Mouse (Mus musculus): ENCODE data around the gene Arvcf. TPM values are rescaled to one million over a fixed set of nuclear protein-coding genes. Genes with fewer than 3 reads are reported as not detected.

The Arvcf gene
- polyA plus RNA-seq, 1 experiment from 2014 or later = 46.8 TPM

DNA sequence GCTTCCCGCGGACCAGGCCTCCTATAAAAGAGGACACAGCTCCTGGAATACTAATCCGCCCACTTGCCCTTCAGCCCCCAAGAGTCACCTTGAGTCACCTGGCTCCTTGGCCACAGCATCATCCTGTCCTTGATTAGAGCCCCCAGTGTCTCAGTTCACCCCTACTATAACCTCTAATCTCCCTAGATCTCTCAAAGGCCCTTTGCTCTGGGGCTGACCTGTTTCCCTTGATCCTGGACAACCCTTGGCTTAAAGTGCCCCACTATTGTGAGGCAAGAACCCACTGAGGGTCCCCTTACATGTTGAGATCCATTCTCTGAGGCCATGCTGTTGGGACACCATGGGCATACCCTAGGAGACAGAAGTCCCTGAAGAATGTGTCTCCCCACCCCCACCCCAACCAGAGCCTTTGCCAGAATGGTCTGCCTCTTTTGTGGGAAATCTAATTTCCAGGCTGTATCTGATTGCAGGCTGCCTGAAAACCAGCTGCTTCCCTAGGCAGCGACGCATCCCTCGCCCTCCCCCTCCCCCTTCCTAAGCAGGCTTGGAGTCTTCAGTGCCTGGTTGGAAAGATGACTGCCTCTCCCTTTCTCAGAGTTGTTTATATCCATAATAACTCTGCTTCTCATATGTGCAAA, 33.8 kb downstream of the Arvcf start:
- H3K36me3 ChIP-seq (ENCODE audit: control insufficient read depth, insufficient read depth, low read length) = no peaks in the 10 kb centered on the region
- WGBS = 41% methylated on average over 6 of the region's 6 CpGs
- H3K9ac ChIP-seq (ENCODE audit: low read length) = 0 out of 2 replicates have a peak overlapping the region, but pooled peaks have one; percentile 2
- no peak overlapping the region for H3K4me3 ChIP-seq (ENCODE audit: low read depth, low read length)
- H3K27ac ChIP-seq (ENCODE audit: low read depth, low read length) = peak overlapping the region; percentile 70
- ATAC-seq (peak; percentile 58), DNase-seq (ENCODE audit: low spot score) (peak; percentile 88)
- no peaks in the 10 kb centered on the region for H3K9me3 ChIP-seq (replicated peaks; ENCODE audit: control insufficient read depth, low read length)
- no peak overlapping the region for H3K4me2 ChIP-seq (ENCODE audit: low read length)
- no peaks in the 10 kb centered on the region for H3K27me3 ChIP-seq (replicated peaks; ENCODE audit: control insufficient read depth, insufficient read depth, low read length)
- peaks cover 55% of the 10 kb centered on the region for H3K4me1 ChIP-seq (ENCODE audit: control insufficient read depth, insufficient read depth, low read length)

DNA sequence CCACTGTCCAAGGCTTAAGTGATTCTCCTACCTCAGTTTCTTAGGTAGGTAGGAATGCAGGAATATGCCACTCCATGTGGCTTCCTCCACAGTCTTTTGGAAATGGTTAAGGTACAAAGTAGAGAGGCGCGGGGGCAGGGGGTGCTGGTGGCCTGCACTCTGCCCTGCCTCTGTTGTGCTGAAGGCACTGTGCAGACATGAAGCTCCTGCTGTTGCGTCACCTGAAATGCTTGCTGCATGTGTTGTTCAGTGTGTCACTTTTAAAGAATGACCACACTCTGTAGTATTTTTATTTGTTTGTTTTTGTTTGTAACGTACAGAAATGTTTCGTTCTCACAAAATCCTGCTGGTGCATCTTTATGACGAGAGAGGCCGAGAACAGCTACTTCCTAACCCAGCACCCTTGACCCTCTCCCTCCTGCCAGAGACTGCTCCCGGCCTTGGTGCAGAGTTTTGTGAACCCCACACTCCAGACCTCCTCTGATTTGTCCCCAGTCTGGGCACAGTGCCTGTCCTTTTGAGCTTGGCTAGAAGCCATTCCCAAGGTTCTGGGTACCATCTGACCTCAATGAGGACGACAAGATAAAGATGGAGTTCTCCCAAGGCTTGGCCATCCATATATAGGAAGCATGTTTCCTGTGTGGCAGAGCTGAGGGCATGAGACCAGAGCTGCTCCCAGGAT, 35.2 kb downstream of the Arvcf start:
- 75% methylated on average over 9 of the region's 9 CpGs for WGBS
- 0 out of 2 replicates have a peak overlapping the region, but pooled peaks have one; percentile 24 for H3K27ac ChIP-seq (ENCODE audit: low read depth, low read length)

DNA sequence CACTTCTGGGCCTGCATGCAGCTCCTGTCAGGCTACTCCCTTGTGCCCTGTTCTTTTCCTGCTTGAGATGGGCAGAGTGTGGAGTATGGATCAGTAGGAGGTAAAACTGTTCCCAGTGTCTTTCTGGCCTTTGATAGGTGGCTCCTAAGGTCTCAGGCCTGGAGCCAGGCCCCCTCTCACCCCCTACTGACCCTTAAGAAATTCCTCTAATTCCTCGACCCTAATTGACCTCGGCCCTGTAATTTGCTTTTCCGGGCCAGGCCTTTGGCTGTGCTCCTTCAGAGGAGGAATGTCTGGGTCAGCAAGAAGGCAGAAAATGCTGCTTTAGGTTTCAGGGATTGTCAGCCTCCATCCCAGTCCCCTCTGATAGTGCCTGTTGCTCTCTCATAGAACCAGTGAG, 35.8 kb downstream of the Arvcf start:
- H3K4me1 ChIP-seq (ENCODE audit: control insufficient read depth, insufficient read depth, low read length) = peaks cover 60% of the 10 kb centered on the region
- no peak for DNase-seq (ENCODE audit: low spot score)
- ATAC-seq = no peak
- H3K27ac ChIP-seq (ENCODE audit: low read depth, low read length) = peak overlapping the region; percentile 44; the same call in 1 of the 2 replicates
- H3K4me2 ChIP-seq (ENCODE audit: low read length) = no peak overlapping the region
- no peaks in the 10 kb centered on the region for H3K9me3 ChIP-seq (replicated peaks; ENCODE audit: control insufficient read depth, low read length)
- 14% methylated on average over 3 of the region's 3 CpGs for WGBS
- H3K9ac ChIP-seq (ENCODE audit: low read length) = no peak overlapping the region
- H3K4me3 ChIP-seq (ENCODE audit: low read depth, low read length) = no peak overlapping the region
- no peaks in the 10 kb centered on the region for H3K27me3 ChIP-seq (replicated peaks; ENCODE audit: control insufficient read depth, insufficient read depth, low read length)
- no peaks in the 10 kb centered on the region for H3K36me3 ChIP-seq (ENCODE audit: control insufficient read depth, insufficient read depth, low read length)

More for the DNA sequence above, 35.2 kb downstream of the Arvcf start:
- H3K9ac ChIP-seq (ENCODE audit: low read length) = no peak overlapping the region
- no peaks in the 10 kb centered on the region for H3K27me3 ChIP-seq (replicated peaks; ENCODE audit: control insufficient read depth, insufficient read depth, low read length)
- H3K36me3 ChIP-seq (ENCODE audit: control insufficient read depth, insufficient read depth, low read length) = no peaks in the 10 kb centered on the region
- H3K4me1 ChIP-seq (ENCODE audit: control insufficient read depth, insufficient read depth, low read length) = peaks cover 57% of the 10 kb centered on the region
- no peak overlapping the region for H3K4me2 ChIP-seq (ENCODE audit: low read length)
- H3K9me3 ChIP-seq (replicated peaks; ENCODE audit: control insufficient read depth, low read length) = no peaks in the 10 kb centered on the region
- ATAC-seq (no peak), DNase-seq (ENCODE audit: low spot score) (no peak)
- H3K4me3 ChIP-seq (ENCODE audit: low read depth, low read length) = no peak overlapping the region

DNA sequence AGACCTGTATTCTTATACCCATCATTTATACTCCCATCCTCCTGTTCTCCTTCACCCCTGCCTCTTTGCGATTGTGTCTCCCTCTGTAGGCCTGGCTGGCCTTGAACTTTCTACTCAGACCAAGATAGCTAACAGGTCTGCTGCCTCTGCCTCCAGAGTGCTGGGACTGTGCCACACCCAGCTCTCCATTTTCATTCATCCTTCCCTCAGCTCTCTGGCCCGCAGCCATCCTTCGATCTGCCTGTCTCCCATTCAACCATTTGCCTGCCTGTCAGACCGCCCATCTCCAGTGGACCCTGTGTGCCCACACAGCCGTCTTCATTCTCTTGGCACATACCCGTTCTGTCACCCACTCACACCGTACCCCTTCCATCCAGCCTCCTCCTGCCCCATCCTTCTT, 36.2 kb downstream of the Arvcf start:
- Histone ChIP-seq H3K27ac (ENCODE audit: low read depth, low read length) (peak overlapping the region; percentile 44; the same call in 1 of the 2 replicates), H3K27me3 (replicated peaks; ENCODE audit: control insufficient read depth, insufficient read depth, low read length) (no peaks in the 10 kb centered on the region)
- 38% methylated on average over 7 of the region's 7 CpGs for WGBS

DNA sequence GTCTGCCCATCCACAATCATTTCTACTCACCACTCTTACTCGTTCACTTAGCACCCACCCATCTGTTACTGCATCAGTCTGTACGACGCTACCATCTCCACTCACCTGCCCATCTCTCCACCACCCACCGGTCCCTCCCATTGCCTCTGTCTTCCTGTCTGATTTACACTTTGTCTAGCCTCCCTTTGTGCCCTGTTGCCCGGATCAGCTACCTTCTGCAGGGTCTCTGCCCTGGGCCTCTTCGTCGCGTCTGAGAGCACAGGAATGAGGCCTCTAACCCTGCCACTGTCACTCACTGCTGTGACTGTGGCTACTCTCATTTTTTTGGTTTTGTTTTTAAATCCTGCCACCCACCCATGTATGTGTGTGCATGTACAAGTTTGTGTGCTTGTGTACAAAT, 36.7 kb downstream of the Arvcf start:
- DNase-seq (ENCODE audit: low spot score) (no peak), ATAC-seq (no peak)
- H3K36me3 ChIP-seq (ENCODE audit: control insufficient read depth, insufficient read depth, low read length) = no peaks in the 10 kb centered on the region
- H3K4me3 ChIP-seq (ENCODE audit: low read depth, low read length) = no peak overlapping the region
- WGBS = 64% methylated on average over 8 of the region's 8 CpGs
- H3K9me3 ChIP-seq (replicated peaks; ENCODE audit: control insufficient read depth, low read length) = no peaks in the 10 kb centered on the region
- H3K27ac ChIP-seq (ENCODE audit: low read depth, low read length) = peak overlapping the region; percentile 44; the same call in 1 of the 2 replicates
- no peak overlapping the region for H3K9ac ChIP-seq (ENCODE audit: low read length)
- no peaks in the 10 kb centered on the region for H3K27me3 ChIP-seq (replicated peaks; ENCODE audit: control insufficient read depth, insufficient read depth, low read length)
- peaks cover 54% of the 10 kb centered on the region for H3K4me1 ChIP-seq (ENCODE audit: control insufficient read depth, insufficient read depth, low read length)
- H3K4me2 ChIP-seq (ENCODE audit: low read length) = no peak overlapping the region

More for the DNA sequence above, 36.2 kb downstream of the Arvcf start:
- Histone ChIP-seq H3K36me3 (ENCODE audit: control insufficient read depth, insufficient read depth, low read length) (no peaks in the 10 kb centered on the region), H3K4me1 (ENCODE audit: control insufficient read depth, insufficient read depth, low read length) (peaks cover 58% of the 10 kb centered on the region), H3K9me3 (replicated peaks; ENCODE audit: control insufficient read depth, low read length) (no peaks in the 10 kb centered on the region), H3K4me3 (ENCODE audit: low read depth, low read length) (no peak overlapping the region), H3K4me2 (ENCODE audit: low read length) (no peak overlapping the region), H3K9ac (ENCODE audit: low read length) (no peak overlapping the region)
- DNase-seq (ENCODE audit: low spot score) = no peak
- no peak for ATAC-seq

DNA sequence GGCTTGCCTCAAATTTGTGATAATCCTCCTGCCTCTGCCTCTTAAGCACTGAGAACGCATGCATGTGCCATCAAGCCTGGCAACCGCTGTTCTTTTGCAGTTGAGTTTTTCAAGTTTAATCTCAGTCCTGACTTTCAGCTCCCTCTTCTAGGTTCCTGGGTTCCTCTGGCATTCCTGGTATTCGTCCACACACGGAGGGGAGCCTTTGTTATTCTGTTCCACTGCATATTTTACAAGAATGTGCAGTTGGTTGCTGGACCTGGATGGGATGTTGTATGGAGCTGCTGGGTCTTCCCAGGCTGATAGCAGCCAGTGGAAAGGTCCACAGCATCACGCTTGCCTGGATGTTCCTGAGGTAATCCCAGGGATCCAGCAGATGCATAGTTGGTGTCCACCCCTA, 37.4 kb downstream of the Arvcf start:
- H3K27ac ChIP-seq (ENCODE audit: low read depth, low read length) = no peak overlapping the region
- ATAC-seq (no peak), DNase-seq (ENCODE audit: low spot score) (no peak)
- no peaks in the 10 kb centered on the region for H3K36me3 ChIP-seq (ENCODE audit: control insufficient read depth, insufficient read depth, low read length)
- H3K9ac ChIP-seq (ENCODE audit: low read length) = no peak overlapping the region
- H3K4me2 ChIP-seq (ENCODE audit: low read length) = no peak overlapping the region
- H3K4me3 ChIP-seq (ENCODE audit: low read depth, low read length) = no peak overlapping the region
- no peaks in the 10 kb centered on the region for H3K27me3 ChIP-seq (replicated peaks; ENCODE audit: control insufficient read depth, insufficient read depth, low read length)
- H3K9me3 ChIP-seq (replicated peaks; ENCODE audit: control insufficient read depth, low read length) = no peaks in the 10 kb centered on the region
- 73% methylated on average over 5 of the region's 5 CpGs for WGBS
- peaks cover 47% of the 10 kb centered on the region for H3K4me1 ChIP-seq (ENCODE audit: control insufficient read depth, insufficient read depth, low read length)

DNA sequence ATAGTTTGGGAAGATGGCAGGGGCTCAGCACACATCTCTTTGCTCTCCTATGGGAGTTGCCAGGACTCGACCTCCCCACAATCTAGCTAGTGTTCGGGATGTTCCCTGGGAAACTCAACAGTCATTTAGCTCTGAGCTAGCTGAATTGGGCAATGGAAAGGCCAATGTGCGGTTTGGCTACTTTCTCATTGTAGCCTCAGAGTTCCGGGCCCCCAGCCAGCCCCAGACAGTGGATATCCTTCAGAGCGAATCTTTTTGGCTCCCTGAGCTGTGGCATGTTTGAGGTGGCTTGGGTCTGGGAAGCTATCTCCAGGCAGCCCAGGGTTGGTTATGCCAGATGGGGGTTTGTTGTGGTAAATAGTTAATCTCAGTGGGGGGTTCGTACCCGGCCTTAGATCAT, 38.5 kb downstream of the Arvcf start:
- Histone ChIP-seq H3K9ac (ENCODE audit: low read length) (no peak overlapping the region), H3K27me3 (replicated peaks; ENCODE audit: control insufficient read depth, insufficient read depth, low read length) (no peaks in the 10 kb centered on the region), H3K4me3 (ENCODE audit: low read depth, low read length) (no peak overlapping the region), H3K9me3 (replicated peaks; ENCODE audit: control insufficient read depth, low read length) (no peaks in the 10 kb centered on the region), H3K27ac (ENCODE audit: low read depth, low read length) (no peak overlapping the region), H3K36me3 (ENCODE audit: control insufficient read depth, insufficient read depth, low read length) (no peaks in the 10 kb centered on the region), H3K4me2 (ENCODE audit: low read length) (no peak overlapping the region), H3K4me1 (ENCODE audit: control insufficient read depth, insufficient read depth, low read length) (peaks cover 37% of the 10 kb centered on the region)
- ATAC-seq (no peak), DNase-seq (ENCODE audit: low spot score) (peak; percentile 31)
- 65% methylated on average over 7 of the region's 7 CpGs for WGBS

DNA sequence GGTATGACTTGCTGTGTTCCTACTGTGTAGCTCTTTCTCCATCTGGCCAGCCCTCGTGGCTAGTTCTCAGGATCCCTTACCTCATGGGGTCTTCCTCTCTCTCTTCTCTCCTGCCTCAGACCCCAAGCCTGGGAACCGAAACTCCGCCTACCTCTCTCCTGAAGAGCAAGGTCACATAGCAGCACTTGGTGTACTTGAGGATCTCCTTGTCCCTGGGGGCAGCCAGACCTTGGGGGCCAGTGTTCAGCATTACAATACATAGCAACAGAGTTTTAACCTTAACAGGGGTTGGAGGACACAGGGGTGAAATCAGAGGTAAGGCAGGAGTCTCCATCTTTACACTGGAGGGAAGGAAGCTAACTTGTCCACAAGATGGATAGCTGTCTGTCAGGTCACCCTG, 39.0 kb downstream of the Arvcf start:
- H3K4me3 ChIP-seq (ENCODE audit: low read depth, low read length) = no peak overlapping the region
- WGBS = 52% methylated on average over 3 of the region's 3 CpGs
- ATAC-seq = no peak
- DNase-seq (ENCODE audit: low spot score) = no peak
- H3K27me3 ChIP-seq (replicated peaks; ENCODE audit: control insufficient read depth, insufficient read depth, low read length) = no peaks in the 10 kb centered on the region
- no peaks in the 10 kb centered on the region for H3K36me3 ChIP-seq (ENCODE audit: control insufficient read depth, insufficient read depth, low read length)
- no peak overlapping the region for H3K4me2 ChIP-seq (ENCODE audit: low read length)
- peaks cover 33% of the 10 kb centered on the region for H3K4me1 ChIP-seq (ENCODE audit: control insufficient read depth, insufficient read depth, low read length)
- no peak overlapping the region for H3K27ac ChIP-seq (ENCODE audit: low read depth, low read length)
- no peak overlapping the region for H3K9ac ChIP-seq (ENCODE audit: low read length)
- no peaks in the 10 kb centered on the region for H3K9me3 ChIP-seq (replicated peaks; ENCODE audit: control insufficient read depth, low read length)

All from forebrain, embryonic 14.5 days (tissue).